Mouse (Mus musculus) CH12.LX (cell line): ENCODE results near the gene Nkx2-3.

Source experiments
- CTCF ChIP-seq, 2 experiments: IDR thresholded peaks in 1 of 2; conservative IDR thresholded peaks in 1 of 2; 2 replicates each; pipeline ENCODE4 v1.5.1; 2011 to 2012; ENCODE audit warnings: low read depth in 2 of 2, low read length in 2 of 2, improper control_type of control experiment in 1 of 2, inconsistent platforms in 1 of 2, mild to moderate bottlenecking in 1 of 2, moderate library complexity in 1 of 2
- RCOR1 ChIP-seq: conservative IDR thresholded peaks from 2 replicates; pipeline ENCODE4 v1.6.1; 2012; ENCODE audit warnings: low read depth, mild to moderate bottlenecking, inconsistent platforms, low read length, improper control_type of control experiment
- SMC3 ChIP-seq: IDR thresholded peaks from 2 replicates; pipeline ENCODE4 v1.6.1; 2011; ENCODE audit warnings: low read depth, low read length, improper control_type of control experiment
- ZMIZ1 ChIP-seq: IDR thresholded peaks from 2 replicates; pipeline ENCODE4 v1.6.1; 2012; ENCODE audit warnings: low read depth, mild to moderate bottlenecking, inconsistent platforms, low read length, improper control_type of control experiment
- ZNF384 ChIP-seq: IDR thresholded peaks from 2 replicates; pipeline ENCODE4 v1.6.1; 2012; ENCODE audit warnings: low read depth, low read length, improper control_type of control experiment, inconsistent platforms

GRCm38 (mm10) chr19:43647261-43647660 lies 35.1 kb downstream of the Nkx2-3 start:
- no peak for TF ChIP-seq ZNF384
- TF ChIP-seq RCOR1: no peak
- no peak for TF ChIP-seq CTCF (conservative IDR thresholded peaks at IDR 0.05 in 1 of 2, IDR thresholded peaks at IDR 0.05 in 1 of 2; ENCODE audit: low read depth in 2 of 2, low read length in 2 of 2)
- TF ChIP-seq ZMIZ1: no peak
- no peak for TF ChIP-seq SMC3
